9 mouse cellular contexts compared by ENCODE assay signal in the genomic region with DNA sequence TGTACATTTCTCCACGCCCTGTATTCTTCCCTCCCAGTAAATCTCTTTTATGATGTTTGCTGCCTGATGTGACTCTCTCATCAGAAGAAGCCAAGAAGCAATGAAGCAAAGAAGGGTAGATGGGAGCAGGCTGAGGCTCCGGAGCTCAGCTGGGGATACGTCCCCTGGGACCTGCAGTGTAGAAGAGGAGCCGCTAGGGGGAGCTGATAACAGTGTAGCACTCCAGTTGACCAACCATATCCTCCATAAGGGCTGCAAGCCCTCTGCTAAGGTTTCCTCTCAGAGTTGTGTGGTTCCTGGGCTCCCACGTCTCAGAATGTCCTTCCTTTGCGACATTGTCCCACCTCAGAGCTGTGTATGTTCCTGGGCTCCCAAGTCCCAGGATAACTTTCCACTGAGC. TPM values are rescaled to one million over a fixed set of nuclear protein-coding genes. Genes with fewer than 3 reads are reported as not detected.
DNase-seq lines count a peak whose midpoint lies in the region; ATAC-seq lines count a peak whose summit lies in the region.
"Had no signal": no experiment of that assay in that cellular context is flagged by ENCODE, and none has a peak within 500 bp of the region (broad histone marks: within the 10 kb centered on the region; RNA-seq: fewer than 3 reads in every experiment).

No protein-coding gene starts in this region.

- no peak overlapping the region for H3K4me3 ChIP-seq in kidney, embryonic 14.5 days (ENCODE audit: low read length)
- H3K4me3 ChIP-seq: myocyte had no signal

- 49% methylated on average over 6 of the region's 6 CpGs for WGBS in kidney, embryonic 14.5 days

- H3K4me1 ChIP-seq in kidney, embryonic 14.5 days (ENCODE audit: control insufficient read depth, insufficient read depth, low read length): no peaks in the 10 kb centered on the region

- H3K36me3 ChIP-seq in kidney, embryonic 14.5 days (ENCODE audit: control insufficient read depth, insufficient read depth, low read length): no peaks in the 10 kb centered on the region

- H3K27me3 ChIP-seq in kidney, embryonic 14.5 days (ENCODE audit: control insufficient read depth, insufficient read depth, low read length): no peaks in the 10 kb centered on the region

- no peak overlapping the region for H3K4me2 ChIP-seq in kidney, embryonic 14.5 days (replicated peaks; ENCODE audit: low read depth, low read length)

- no peak overlapping the region for H3K27ac ChIP-seq in kidney, embryonic 14.5 days (ENCODE audit: low read depth, low read length)

- intact Hi-C loops in left cerebral cortex, postnatal 14 days (cut with DNase I): no loop called here

- no peak overlapping the region for H3K9ac ChIP-seq in kidney, embryonic 14.5 days (ENCODE audit: low read depth, low read length)

- ATAC-seq in kidney, embryonic 14.5 days (ENCODE audit: low FRiP score, low TSS enrichment): no peak
- ATAC-seq in neutrophil, adult 5-6 weeks (ENCODE audit: extremely low read depth, insufficient number of reproducible peaks, low FRiP score, poor library complexity, severe bottlenecking): peak; percentile 85

- no peaks in the 10 kb centered on the region; the same call in 1 of the 2 replicates for H3K9me3 ChIP-seq in kidney, embryonic 14.5 days (ENCODE audit: control insufficient read depth, low read length)

- peak; percentile 47 for DNase-seq in kidney, adult 11 months
- DNase-seq in MEL-GATA-1-ER (ENCODE audit: extremely low read depth, low read depth): peak; percentile 59
- DNase-seq in c-Kit-positive CD71-positive TER-119-negative erythroid progenitor cells, embryonic 14.5 days (ENCODE audit: low read depth): peak; percentile 34
- peak; percentile 64 for DNase-seq in gastrocnemius, postnatal 10 days
- DNase-seq in left cerebral cortex, postnatal 14 days (ENCODE audit: low spot score in 2 of 2): peak; percentile 30 to 33
- DNase-seq in thymus, postnatal 14 days: peak; percentile 78

RNA-seq across cellular contexts. Expression of a gene that starts 45.5 kb away (rescaled TPM):
- 87.6 and 121 TPM in 2 replicates for polyA plus RNA-seq in kidney, embryonic 14.5 days (2014; fragmentation: Nextera tagmentation; extraction: Ambion mirVana)
- 10 to 100 TPM; 68.6 to 92.0 TPM for total RNA-seq in gastrocnemius, postnatal 10 days (2021)
- 10 to 100 TPM; 32.3 to 34.6 TPM for total RNA-seq in left cerebral cortex, postnatal 14 days (2021)
- 40.4 and 43.1 TPM in 2 replicates for total RNA-seq in neutrophil, adult 5-6 weeks (2017)

RNA-seq across cellular contexts. Expression of a gene that starts 47.9 kb away (rescaled TPM):
- 3.0 and 4.1 TPM in 2 replicates for polyA plus RNA-seq in kidney, embryonic 14.5 days (2014; fragmentation: Nextera tagmentation; extraction: Ambion mirVana)
- total RNA-seq in gastrocnemius, postnatal 10 days (2021): 10 to 100 TPM; 12.5 to 17.6 TPM
- total RNA-seq in left cerebral cortex, postnatal 14 days (2021): 10 to 100 TPM; 56.0 to 66.2 TPM
- total RNA-seq in neutrophil, adult 5-6 weeks (2017): 0.49 and 1.0 TPM in 2 replicates
